Mouse (Mus musculus): Measurements from ENCODE around the gene Coro2a.

GRCm38 (mm10) chr4:46487348-46487747 lies 114.7 kb downstream of the Coro2a start:
- TF ChIP-seq POLR2A (IDR thresholded peaks at IDR 0.05; ENCODE audit: low read depth, low read length) (no peak), CTCF (IDR thresholded peaks at IDR 0.05; ENCODE audit: extremely low read depth, insufficient read length, insufficient replicate concordance, low read depth, low read length) (no peak)

Data from small intestine, adult 2 months (tissue).